Mouse (Mus musculus): ENCODE data around the gene Olfr272. TPM values are rescaled to one million over a fixed set of nuclear protein-coding genes. Genes with fewer than 3 reads are reported as not detected.

The Olfr272 gene
- polyA plus RNA-seq, 1 experiment from 2014 or later = not detected

Other genes starting within 250 kb of the Olfr272 start
- gene Olfr275, start 104.6 kb downstream of the Olfr272 start, polyA plus RNA-seq (2015; fragmentation: Nextera tagmentation; extraction: Ambion mirVana) = not detected in 2 replicates
- not detected in 2 replicates for gene Olfr273, start 59.9 kb downstream of the Olfr272 start, polyA plus RNA-seq (2015; fragmentation: Nextera tagmentation; extraction: Ambion mirVana)
- gene Olfr270, start 45.4 kb upstream of the Olfr272 start, polyA plus RNA-seq (2015; fragmentation: Nextera tagmentation; extraction: Ambion mirVana) = not detected in 2 replicates
- gene Nipsnap3a, start 70.1 kb upstream of the Olfr272 start, polyA plus RNA-seq (2015; fragmentation: Nextera tagmentation; extraction: Ambion mirVana) = not detected in 2 replicates
- 81.5 and 84.6 TPM in 2 replicates for gene Nipsnap3b, start 92.7 kb upstream of the Olfr272 start, polyA plus RNA-seq (2015; fragmentation: Nextera tagmentation; extraction: Ambion mirVana)
- gene Abca1, start 240.7 kb upstream of the Olfr272 start, polyA plus RNA-seq (2015; fragmentation: Nextera tagmentation; extraction: Ambion mirVana) = 9.1 and 9.3 TPM in 2 replicates

Data from lung, embryonic 15.5 days (tissue).